Mouse (Mus musculus) lung, adult 2 months (tissue): ENCODE measurements around the gene A930004D18Rik. TPM values are rescaled to one million over a fixed set of nuclear protein-coding genes. Genes with fewer than 3 reads are reported as not detected.

Experiments
- DNase-seq: peaks from one replicate; pipeline ENCODE4 v3.0.0; 2022
- H3K4me1 ChIP-seq: fragments of 200-500 bp; 2 replicates; pipeline ENCODE4 v1.6.1; 2011; ENCODE audit warnings: low read length; ENCODE audit not compliant: control insufficient read depth, insufficient read depth
- H3K4me3 ChIP-seq: fragments of 200-500 bp; replicated peaks from 2 replicates; pipeline ENCODE3; 2011; ENCODE audit warnings: low read depth, mild to moderate bottlenecking, control low read depth, low read length; ENCODE audit errors: extremely low read depth
- CTCF ChIP-seq: fragments of 200-500 bp; IDR thresholded peaks from 2 replicates; pipeline ENCODE4 v1.5.1; 2011; ENCODE audit warnings: mild to moderate bottlenecking, low read length, control low read depth; ENCODE audit not compliant: insufficient read depth
- POLR2A ChIP-seq: fragments of 200-500 bp; IDR thresholded peaks from 2 replicates; pipeline ENCODE4 v1.6.1; 2011; ENCODE audit warnings: low read depth, mild to moderate bottlenecking, control low read depth, low read length, borderline replicate concordance; ENCODE audit errors: extremely low read depth
- WGBS: fragments of 180-500 bp; shearing (Covaris S2); methylation state at CpG from one replicate; pipeline ENCODE4 v1.1.7; 2018; 5-methylcytosine and 5-hydroxymethylcytosine counted together
- polyA plus RNA-seq: library from polyadenylated mRNA; depleted of rRNA; stranded (reverse); fragments of >200 nt; gene quantifications from 2 replicates; pipeline ENCODE4 v1.2.3, GENCODE M21; 2012; rRNA removed

A930004D18Rik gene
- 3.3 and 4.4 TPM in 2 replicates for polyA plus RNA-seq

- Histone ChIP-seq H3K4me1 (no peaks in the 10 kb centered on the region), H3K4me3 (no peak within 1 kb of the TSS)
- no peak for DNase-seq
- TF ChIP-seq CTCF (no peak), POLR2A (no peak)
- 61% methylated on average over 2 of the region's 2 CpGs for WGBS
These were observed at the start of gene A930004D18Rik for GRCm38 (mm10) chr2:18037491-18037890. Gene A930004D18Rik (minus strand): TSS chr2:18037737.

GRCm38 (mm10) chr2:18080182-18080860 lies 42.8 kb upstream of the A930004D18Rik start:
- Histone ChIP-seq H3K4me3 (no peak overlapping the region), H3K4me1 (peaks cover 2% of the 10 kb centered on the region; the same call in 1 of the 2 replicates)
- WGBS = 73% methylated on average over 2 of the region's 2 CpGs
- no peak for DNase-seq
- TF ChIP-seq CTCF = no peak
- no peak for TF ChIP-seq POLR2A

- DNase-seq = no peak
- TF ChIP-seq POLR2A = no peak
- TF ChIP-seq CTCF = no peak
- WGBS = 93% methylated on average over 2 of the region's 2 CpGs
- no peak overlapping the region for H3K4me3 ChIP-seq
- no peaks in the 10 kb centered on the region for H3K4me1 ChIP-seq
These were observed 34.4 kb upstream of the A930004D18Rik start for GRCm38 (mm10) chr2:18071947-18072346.

GRCm38 (mm10) chr2:18068071-18068796 lies 30.7 kb upstream of the A930004D18Rik start:
- Histone ChIP-seq H3K4me1 (peaks cover 3% of the 10 kb centered on the region), H3K4me3 (no peak overlapping the region)
- 87% methylated on average over 4 of the region's 4 CpGs for WGBS
- DNase-seq = no peak
- no peak for TF ChIP-seq POLR2A
- no peak for TF ChIP-seq CTCF

DNA sequence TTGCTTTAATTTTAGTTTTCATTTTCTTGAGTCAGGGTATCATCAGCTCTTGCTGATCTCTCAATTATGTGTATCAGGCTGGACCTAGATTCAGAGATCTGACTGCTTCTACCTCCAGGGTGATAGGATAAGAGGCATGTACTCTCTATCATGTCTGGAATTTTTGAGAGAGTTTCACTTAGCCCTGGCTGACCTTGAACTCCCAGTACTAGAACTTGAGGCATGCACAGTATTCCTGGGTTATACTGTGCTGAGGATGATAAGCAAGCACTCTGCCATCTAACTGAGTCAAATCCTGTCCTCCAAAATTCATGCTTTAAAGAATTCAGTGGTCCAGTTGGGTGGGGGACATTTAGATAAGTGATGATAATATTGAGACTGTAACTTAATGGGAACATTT lies 28.9 kb upstream of the A930004D18Rik start:
- no peak for DNase-seq
- Histone ChIP-seq H3K4me3 (no peak overlapping the region), H3K4me1 (peaks cover 3% of the 10 kb centered on the region)
- TF ChIP-seq CTCF = no peak
- no peak for TF ChIP-seq POLR2A

DNA sequence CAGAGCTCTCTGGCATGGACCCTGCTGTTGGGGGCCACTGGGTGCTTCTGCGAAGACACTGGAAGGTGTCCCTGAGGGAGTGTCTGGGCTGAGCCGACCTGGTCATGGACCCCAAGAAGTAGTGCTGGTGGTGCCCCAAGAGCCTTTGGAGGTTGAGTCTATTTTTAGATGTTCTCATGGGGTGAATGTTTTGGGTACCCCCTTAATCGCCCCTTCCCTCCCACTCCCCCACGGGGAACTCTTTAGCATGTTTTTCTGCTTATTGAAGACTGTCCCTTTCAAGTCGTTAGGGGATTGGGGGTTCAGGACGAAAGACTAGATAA lies 28.1 kb upstream of the A930004D18Rik start:
- WGBS = 5% methylated on average over 6 of the region's 6 CpGs
- TF ChIP-seq CTCF (no peak), POLR2A (no peak)
- no peak for DNase-seq
- H3K4me3 ChIP-seq = peak overlapping the region; percentile 70
- H3K4me1 ChIP-seq = peaks cover 3% of the 10 kb centered on the region

DNA sequence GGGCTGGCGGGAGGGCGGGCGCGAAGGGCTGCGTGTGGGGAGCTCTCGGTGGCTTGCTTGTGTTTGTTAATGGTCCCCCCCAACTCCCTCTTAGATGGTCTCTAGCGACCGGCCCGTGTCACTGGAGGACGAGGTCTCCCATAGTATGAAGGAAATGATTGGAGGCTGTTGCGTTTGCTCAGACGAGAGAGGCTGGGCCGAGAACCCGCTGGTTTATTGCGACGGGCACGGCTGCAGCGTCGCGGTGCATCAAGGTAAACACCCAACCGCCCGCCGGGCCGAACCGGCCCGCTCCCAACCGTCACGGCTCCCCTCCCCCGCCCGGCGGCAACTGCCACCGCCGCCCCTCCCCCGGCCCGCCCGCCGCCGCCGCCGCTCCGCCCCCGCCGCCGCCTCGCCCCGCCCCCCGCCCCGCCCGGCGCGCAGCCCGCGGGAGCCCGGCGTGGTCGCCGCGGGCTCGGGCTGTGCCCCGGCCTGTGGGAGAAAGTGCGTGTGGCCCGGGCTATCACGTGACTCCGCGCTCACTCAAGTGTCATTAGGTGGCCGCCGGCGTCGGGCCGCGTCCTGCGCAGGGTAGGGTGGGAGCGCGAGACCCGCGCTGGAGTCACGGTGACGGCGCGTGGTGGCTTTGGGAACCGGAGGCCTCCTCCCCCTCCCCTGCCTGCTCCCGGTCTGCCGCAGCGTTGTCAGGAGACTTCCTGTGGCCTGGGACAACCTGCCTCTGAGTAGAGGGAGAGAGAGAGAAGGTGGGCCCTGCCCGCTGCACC lies 27.6 kb upstream of the A930004D18Rik start:
- WGBS = 1% methylated on average over 59 of the region's 85 CpGs
- no peak for TF ChIP-seq CTCF
- TF ChIP-seq POLR2A = peak; percentile 62; the same call in 1 of the 2 replicates
- H3K4me1 ChIP-seq = peaks cover 3% of the 10 kb centered on the region
- DNase-seq = peak; percentile 80
- peak overlapping the region; percentile 70 for H3K4me3 ChIP-seq

- peak; percentile 90 for DNase-seq
- H3K4me3 ChIP-seq = peak overlapping the region; percentile 64
- peaks cover 3% of the 10 kb centered on the region for H3K4me1 ChIP-seq
- whole genome bisulfite sequencing = under 1% methylated on average over 49 of the region's 58 CpGs
- TF ChIP-seq POLR2A (peak; percentile 62), CTCF (no peak)
These were observed 26.9 kb upstream of the A930004D18Rik start for GRCm38 (mm10) chr2:18064356-18064858.

GRCm38 (mm10) chr2:18063763-18064251 lies 26.3 kb upstream of the A930004D18Rik start:
- Histone ChIP-seq H3K4me1 (peaks cover 3% of the 10 kb centered on the region), H3K4me3 (peak overlapping the region; percentile 64)
- DNase-seq = peak; percentile 75
- TF ChIP-seq CTCF = peak; percentile 21; the same call in 1 of the 2 replicates
- peak; percentile 4; the same call in 1 of the 2 replicates for TF ChIP-seq POLR2A
- under 1% methylated on average over 18 of the region's 18 CpGs for WGBS
